Mouse (Mus musculus): ENCODE results near the gene Nufip2. TPM values are rescaled to one million over a fixed set of nuclear protein-coding genes. Genes with fewer than 3 reads are reported as not detected.

Nufip2 gene
- polyA plus RNA-seq, 2 experiments: 1.9 to 7.6 TPM

DNA sequence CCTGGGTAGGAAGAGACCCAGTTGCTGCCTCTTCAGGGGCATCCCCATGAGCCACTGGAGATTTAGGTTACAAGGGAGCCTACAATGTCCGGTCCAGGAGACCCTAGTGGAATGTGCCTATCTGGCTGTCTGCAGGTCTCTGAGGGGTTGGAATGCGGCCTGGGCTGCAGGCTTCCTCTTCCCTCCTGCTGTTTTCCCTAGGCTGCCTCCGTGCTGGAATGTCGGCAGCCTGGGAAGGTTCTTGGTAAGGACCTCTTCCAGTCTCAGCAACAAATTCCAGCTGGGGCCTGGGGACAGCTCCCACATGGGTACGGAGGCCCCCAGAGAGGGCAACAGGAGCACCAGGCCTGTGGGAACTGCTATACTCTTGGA, 99.4 kb downstream of the Nufip2 start:
- TF ChIP-seq CTCF (IDR thresholded peaks at IDR 0.05; ENCODE audit: low read depth) (no peak), EP300 (IDR thresholded peaks at IDR 0.05; ENCODE audit: low read depth) (no peak)
- Histone ChIP-seq H3K36me3 (replicated peaks; ENCODE audit: control insufficient read depth, insufficient read depth, low read depth) (peaks cover 2% of the 10 kb centered on the region; the same call in 1 of the 2 replicates), H3K27me3 (ENCODE audit: control insufficient read depth, insufficient read depth, low read length) (no peaks in the 10 kb centered on the region), H3K4me3 (ENCODE audit: insufficient read depth in 1 of 2, low read depth in 2 of 2, low read length in 2 of 2) (peak overlapping the region; percentile 45 to 55), H3K27ac (peak overlapping the region; percentile 94), H3K9ac (replicated peaks) (peak overlapping the region; percentile 78), H3K4me2 (ENCODE audit: low read depth) (peak overlapping the region; percentile 74), H3K9me3 (ENCODE audit: control insufficient read depth, low read length) (no peaks in the 10 kb centered on the region), H3K4me1 (replicated peaks; ENCODE audit: control insufficient read depth in 2 of 2, insufficient read depth in 2 of 2, low read length in 1 of 2) (peaks cover 58 to 79% of the 10 kb centered on the region in 2 experiments)
- WGBS (ENCODE audit: insufficient replicate concordance): 24% methylated on average over 5 of the region's 5 CpGs
- peak; percentile 3; the same call in 1 of the 2 replicates for ATAC-seq (ENCODE audit: insufficient read depth)
- no peak for DNase-seq (ENCODE audit: low read depth in 3 of 3, low spot score in 3 of 3)

GRCm38 (mm10) chr11:77785768-77786561, 100.0 kb downstream of the Nufip2 start:
- Histone ChIP-seq H3K27me3 (ENCODE audit: control insufficient read depth, insufficient read depth, low read length) (no peaks in the 10 kb centered on the region), H3K4me1 (replicated peaks; ENCODE audit: control insufficient read depth in 2 of 2, insufficient read depth in 2 of 2, low read length in 1 of 2) (peaks cover 64 to 82% of the 10 kb centered on the region in 2 experiments), H3K9me3 (ENCODE audit: control insufficient read depth, low read length) (no peaks in the 10 kb centered on the region), H3K4me3 (ENCODE audit: insufficient read depth in 1 of 2, low read depth in 2 of 2, low read length in 2 of 2) (peak overlapping the region in 1 of 2 experiments; percentile 45; a peak in 1 of 4 replicates), H3K27ac (peak overlapping the region; percentile 94), H3K4me2 (ENCODE audit: low read depth) (peak overlapping the region; percentile 74), H3K9ac (replicated peaks) (peak overlapping the region; percentile 78), H3K36me3 (replicated peaks; ENCODE audit: control insufficient read depth, insufficient read depth, low read depth) (peaks cover 2% of the 10 kb centered on the region; the same call in 1 of the 2 replicates)
- no peak for DNase-seq (ENCODE audit: low read depth in 3 of 3, low spot score in 3 of 3)
- 18% methylated on average over 7 of the region's 7 CpGs for WGBS (ENCODE audit: insufficient replicate concordance)
- no peak for ATAC-seq (ENCODE audit: insufficient read depth)
- TF ChIP-seq EP300 (IDR thresholded peaks at IDR 0.05; ENCODE audit: low read depth): 0 out of 2 replicates have a peak, but pooled peaks have one; percentile 19
- TF ChIP-seq CTCF (IDR thresholded peaks at IDR 0.05; ENCODE audit: low read depth): no peak

DNA sequence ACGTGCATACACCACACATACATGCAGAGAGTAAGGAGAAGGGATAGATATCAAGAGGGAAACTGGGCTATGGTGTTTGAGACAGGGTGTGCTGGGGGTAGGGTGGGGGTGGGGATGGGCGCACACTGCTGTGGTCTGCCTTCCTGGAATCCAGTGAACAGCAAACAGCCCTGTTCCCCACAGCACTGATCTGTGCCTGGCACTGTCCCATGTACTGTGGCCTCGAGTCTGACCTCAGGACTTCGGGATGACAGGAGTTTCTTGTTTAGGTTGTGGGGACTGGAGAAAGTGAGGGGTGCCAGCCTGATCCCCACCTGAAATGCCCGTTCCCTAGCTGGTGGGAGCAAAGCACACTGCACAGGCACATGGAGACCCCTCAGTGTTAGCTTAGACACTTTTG, 101.8 kb downstream of the Nufip2 start, which contains the start of gene Gm10277:
TSS of gene Gm10277 (minus strand) at position 41 of the 400 bp plus-strand sequence.
- H3K9me3 ChIP-seq (ENCODE audit: control insufficient read depth, low read length): no peaks in the 10 kb centered on the region
- ATAC-seq (ENCODE audit: insufficient read depth) (no peak), DNase-seq (ENCODE audit: low read depth in 3 of 3, low spot score in 3 of 3) (no peak)
- 24% methylated on average over 5 of the region's 5 CpGs for WGBS (ENCODE audit: insufficient replicate concordance)
- H3K4me3 ChIP-seq (ENCODE audit: insufficient read depth in 1 of 2, low read depth in 2 of 2, low read length in 2 of 2): no peak within 1 kb of the TSS
- no peak within 1 kb of the TSS for H3K4me2 ChIP-seq (ENCODE audit: low read depth)
- no peak within 1 kb of the TSS for H3K9ac ChIP-seq (replicated peaks)
- H3K4me1 ChIP-seq (replicated peaks; ENCODE audit: control insufficient read depth in 2 of 2, insufficient read depth in 2 of 2, low read length in 1 of 2): peaks cover 69 to 86% of the 10 kb centered on the region in 2 experiments
- peak within 1 kb of the TSS; percentile 94 for H3K27ac ChIP-seq
- no peak for TF ChIP-seq CTCF (IDR thresholded peaks at IDR 0.05; ENCODE audit: low read depth)
- TF ChIP-seq EP300 (IDR thresholded peaks at IDR 0.05; ENCODE audit: low read depth): no peak
- no peaks in the 10 kb centered on the region for H3K27me3 ChIP-seq (ENCODE audit: control insufficient read depth, insufficient read depth, low read length)
- no peaks in the 10 kb centered on the region for H3K36me3 ChIP-seq (replicated peaks; ENCODE audit: control insufficient read depth, insufficient read depth, low read depth)

DNA sequence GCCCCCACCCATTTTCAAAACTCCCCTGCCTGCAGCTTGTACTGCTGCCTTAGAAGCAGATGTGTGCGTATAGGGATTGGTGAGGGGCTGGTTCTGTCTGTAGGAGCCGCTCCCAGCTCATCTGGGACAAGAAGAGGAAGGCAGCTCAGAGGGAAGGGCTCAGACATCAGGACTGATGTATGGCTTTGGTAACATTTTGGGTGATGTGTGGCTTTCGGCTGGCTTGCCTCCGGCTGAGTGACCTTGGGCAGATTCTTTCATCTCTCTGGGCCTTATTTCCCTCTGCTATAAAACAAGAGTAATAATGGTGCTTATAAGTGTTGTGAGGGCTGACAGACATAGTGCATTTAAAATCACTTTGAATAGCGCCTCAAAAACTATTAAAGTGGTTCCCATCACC, 103.6 kb downstream of the Nufip2 start:
- Histone ChIP-seq H3K4me1 (replicated peaks; ENCODE audit: control insufficient read depth in 2 of 2, insufficient read depth in 2 of 2, low read length in 1 of 2) (peaks cover 55 to 74% of the 10 kb centered on the region in 2 experiments), H3K36me3 (replicated peaks; ENCODE audit: control insufficient read depth, insufficient read depth, low read depth) (no peaks in the 10 kb centered on the region), H3K27ac (no peak overlapping the region), H3K9ac (replicated peaks) (no peak overlapping the region), H3K4me3 (ENCODE audit: insufficient read depth in 1 of 2, low read depth in 2 of 2, low read length in 2 of 2) (no peak overlapping the region), H3K27me3 (ENCODE audit: control insufficient read depth, insufficient read depth, low read length) (no peaks in the 10 kb centered on the region), H3K4me2 (ENCODE audit: low read depth) (no peak overlapping the region), H3K9me3 (ENCODE audit: control insufficient read depth, low read length) (no peaks in the 10 kb centered on the region)
- ATAC-seq (ENCODE audit: insufficient read depth) (no peak), DNase-seq (ENCODE audit: low read depth in 3 of 3, low spot score in 3 of 3) (no peak)
- TF ChIP-seq CTCF (IDR thresholded peaks at IDR 0.05; ENCODE audit: low read depth) (no peak), EP300 (IDR thresholded peaks at IDR 0.05; ENCODE audit: low read depth) (no peak)
- 84% methylated on average over 5 of the region's 5 CpGs for WGBS (ENCODE audit: insufficient replicate concordance)

DNA sequence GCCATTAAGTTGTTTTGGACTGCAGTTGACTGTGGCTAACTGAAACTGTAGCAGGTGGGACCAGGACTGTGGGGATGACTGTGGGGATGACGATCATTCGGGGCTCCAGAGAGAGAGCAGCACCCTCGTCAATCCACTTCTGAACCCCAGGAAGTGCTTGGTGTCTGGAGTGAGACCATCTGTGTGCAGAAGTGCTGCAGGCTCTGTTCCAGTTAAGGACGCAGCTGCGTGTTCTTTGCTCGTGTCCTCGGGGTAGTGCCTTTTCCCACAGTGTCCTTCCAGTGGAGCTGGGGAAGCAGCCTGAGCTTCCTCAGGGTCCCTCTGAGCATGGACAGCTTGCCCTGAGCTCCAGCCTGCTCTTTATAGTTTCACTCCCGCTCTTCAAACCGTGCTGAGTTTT, 104.3 kb downstream of the Nufip2 start:
- Histone ChIP-seq H3K9me3 (ENCODE audit: control insufficient read depth, low read length) (no peaks in the 10 kb centered on the region), H3K36me3 (replicated peaks; ENCODE audit: control insufficient read depth, insufficient read depth, low read depth) (no peaks in the 10 kb centered on the region), H3K4me1 (replicated peaks; ENCODE audit: control insufficient read depth in 2 of 2, insufficient read depth in 2 of 2, low read length in 1 of 2) (peaks cover 48 to 66% of the 10 kb centered on the region in 2 experiments), H3K9ac (replicated peaks) (peak overlapping the region; percentile 49), H3K27ac (peak overlapping the region; percentile 75), H3K4me3 (ENCODE audit: insufficient read depth in 1 of 2, low read depth in 2 of 2, low read length in 2 of 2) (no peak overlapping the region), H3K4me2 (ENCODE audit: low read depth) (peak overlapping the region; percentile 43), H3K27me3 (ENCODE audit: control insufficient read depth, insufficient read depth, low read length) (no peaks in the 10 kb centered on the region)
- WGBS (ENCODE audit: insufficient replicate concordance): 14% methylated on average over 9 of the region's 9 CpGs
- DNase-seq (ENCODE audit: low read depth in 3 of 3, low spot score in 3 of 3) (no peak), ATAC-seq (ENCODE audit: insufficient read depth) (no peak)
- TF ChIP-seq EP300 (IDR thresholded peaks at IDR 0.05; ENCODE audit: low read depth) (no peak), CTCF (IDR thresholded peaks at IDR 0.05; ENCODE audit: low read depth) (no peak)

All from liver, embryonic 14.5 days (tissue).